Mouse (Mus musculus): ENCODE measurements around the gene Odf3b. TPM values are rescaled to one million over a fixed set of nuclear protein-coding genes. Genes with fewer than 3 reads are reported as not detected.

Odf3b gene
- total and polyA plus RNA-seq, 2 experiments from 2014 or later, result 5.0 to 9.9 TPM

DNA sequence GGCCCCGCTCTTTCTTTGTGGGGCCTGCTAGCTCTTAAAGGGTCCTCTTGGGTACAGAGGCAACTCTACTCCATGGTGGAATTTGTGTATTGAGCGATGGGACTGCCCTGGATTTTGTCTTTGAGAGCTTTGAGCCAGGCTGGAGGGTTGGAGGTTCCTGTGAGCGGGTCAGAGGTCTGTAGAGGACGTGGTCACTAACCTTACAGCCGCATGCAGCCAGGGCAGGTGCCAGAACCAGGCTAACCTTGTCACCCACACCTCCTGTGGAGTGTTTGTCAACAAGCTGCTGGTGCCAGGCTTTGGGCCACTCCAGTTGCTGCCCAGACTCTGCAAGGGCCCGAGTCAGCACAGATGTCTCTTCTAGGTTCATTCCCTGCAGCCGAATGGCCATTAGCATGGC, 3.0 kb downstream of the Odf3b start:
- 83% methylated on average over 7 of the region's 7 CpGs for WGBS
- Histone ChIP-seq H3K4me3 (ENCODE audit: low read depth, low read length) (no peak overlapping the region), H3K27ac (ENCODE audit: low read depth, low read length) (no peak overlapping the region), H3K4me1 (ENCODE audit: insufficient read depth) (peaks cover 7% of the 10 kb centered on the region; the same call in 1 of the 2 replicates), H3K9ac (no peak overlapping the region), H3K27me3 (ENCODE audit: insufficient read depth, low read length) (peaks cover 32% of the 10 kb centered on the region), H3K36me3 (ENCODE audit: insufficient read depth) (peaks cover 13% of the 10 kb centered on the region), H3K9me3 (ENCODE audit: low read length) (no peaks in the 10 kb centered on the region), H3K4me2 (ENCODE audit: low read depth) (no peak overlapping the region)
- ATAC-seq (no peak), DNase-seq (no peak)
- no peak for TF ChIP-seq CTCF (IDR thresholded peaks at IDR 0.05; ENCODE audit: low read depth)

DNA sequence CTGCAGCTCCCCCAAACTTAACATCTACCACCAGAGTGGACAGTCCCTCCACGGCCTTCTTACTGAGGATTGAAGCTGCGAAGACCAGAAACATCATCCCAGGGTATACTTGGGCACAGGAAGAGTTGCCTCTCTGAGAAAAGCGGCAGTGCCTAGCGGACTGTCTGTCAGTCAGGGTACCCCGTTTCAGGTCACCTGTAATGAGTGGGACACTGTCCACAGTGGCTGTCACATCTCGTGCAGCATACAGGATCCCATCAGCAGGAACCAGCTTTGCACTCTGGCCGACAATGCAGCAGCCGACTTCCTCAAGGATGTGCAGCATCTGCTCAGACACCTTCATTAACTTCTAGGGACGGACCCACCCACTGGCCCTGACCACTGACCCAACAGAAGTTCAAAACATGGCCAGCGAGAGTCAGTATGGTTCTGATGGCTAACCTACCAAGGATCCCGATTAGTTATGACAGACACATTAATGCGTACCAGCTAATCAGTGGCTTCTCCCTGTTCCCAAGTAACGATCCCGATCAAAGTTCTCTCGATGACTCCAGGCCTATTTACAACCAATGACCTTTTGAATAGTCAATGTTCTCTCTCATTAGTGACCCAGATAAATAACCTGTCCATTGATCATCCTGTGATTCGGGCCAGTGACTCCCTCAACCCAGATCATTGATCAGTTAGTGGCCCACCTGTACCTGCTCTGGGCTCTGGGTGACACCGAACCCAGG, 4.1 kb downstream of the Odf3b start:
- Histone ChIP-seq H3K4me2 (ENCODE audit: low read depth) (0 out of 2 replicates have a peak overlapping the region, but pooled peaks have one; percentile 78), H3K36me3 (ENCODE audit: insufficient read depth) (peaks cover 24% of the 10 kb centered on the region), H3K27me3 (ENCODE audit: insufficient read depth, low read length) (peaks cover 29% of the 10 kb centered on the region), H3K9ac (no peak overlapping the region), H3K9me3 (ENCODE audit: low read length) (no peaks in the 10 kb centered on the region), H3K4me1 (ENCODE audit: insufficient read depth) (peaks cover 7% of the 10 kb centered on the region; the same call in 1 of the 2 replicates), H3K27ac (ENCODE audit: low read depth, low read length) (no peak overlapping the region), H3K4me3 (ENCODE audit: low read depth, low read length) (no peak overlapping the region)
- DNase-seq (no peak), ATAC-seq (no peak)
- TF ChIP-seq CTCF (IDR thresholded peaks at IDR 0.05; ENCODE audit: low read depth), result no peak
- WGBS, result 94% methylated on average over 17 of the region's 17 CpGs

DNA sequence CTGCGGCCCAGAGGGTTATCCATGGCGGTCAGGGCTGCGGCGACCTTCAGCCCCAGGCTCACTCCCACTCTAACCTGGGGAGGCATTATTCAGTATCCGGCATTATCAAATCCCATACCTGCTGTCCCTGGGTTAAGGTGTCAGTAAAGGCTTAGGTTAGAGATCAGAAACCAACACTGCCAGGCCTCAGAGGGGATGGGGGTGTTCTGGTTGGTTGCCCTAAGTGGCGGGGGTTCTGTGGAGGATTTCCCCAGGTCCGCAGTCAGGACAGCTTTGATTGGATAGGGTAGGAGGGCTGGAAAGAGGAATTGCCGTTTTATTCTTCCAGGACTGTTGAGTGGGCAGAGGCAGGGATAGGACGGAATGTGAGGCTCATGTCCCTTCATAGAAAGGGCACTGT, 4.7 kb downstream of the Odf3b start:
- DNase-seq (no peak), ATAC-seq (no peak)
- H3K9ac ChIP-seq, result peak overlapping the region; percentile 92
- H3K4me3 ChIP-seq (ENCODE audit: low read depth, low read length), result peak overlapping the region; percentile 70
- peak overlapping the region; percentile 78 for H3K4me2 ChIP-seq (ENCODE audit: low read depth)
- no peaks in the 10 kb centered on the region for H3K9me3 ChIP-seq (ENCODE audit: low read length)
- peaks cover 7% of the 10 kb centered on the region; the same call in 1 of the 2 replicates for H3K4me1 ChIP-seq (ENCODE audit: insufficient read depth)
- TF ChIP-seq CTCF (IDR thresholded peaks at IDR 0.05; ENCODE audit: low read depth), result no peak
- 49% methylated on average over 9 of the region's 9 CpGs for WGBS
- H3K36me3 ChIP-seq (ENCODE audit: insufficient read depth), result peaks cover 30% of the 10 kb centered on the region
- peaks cover 27% of the 10 kb centered on the region for H3K27me3 ChIP-seq (ENCODE audit: insufficient read depth, low read length)
- H3K27ac ChIP-seq (ENCODE audit: low read depth, low read length), result peak overlapping the region; percentile 91

DNA sequence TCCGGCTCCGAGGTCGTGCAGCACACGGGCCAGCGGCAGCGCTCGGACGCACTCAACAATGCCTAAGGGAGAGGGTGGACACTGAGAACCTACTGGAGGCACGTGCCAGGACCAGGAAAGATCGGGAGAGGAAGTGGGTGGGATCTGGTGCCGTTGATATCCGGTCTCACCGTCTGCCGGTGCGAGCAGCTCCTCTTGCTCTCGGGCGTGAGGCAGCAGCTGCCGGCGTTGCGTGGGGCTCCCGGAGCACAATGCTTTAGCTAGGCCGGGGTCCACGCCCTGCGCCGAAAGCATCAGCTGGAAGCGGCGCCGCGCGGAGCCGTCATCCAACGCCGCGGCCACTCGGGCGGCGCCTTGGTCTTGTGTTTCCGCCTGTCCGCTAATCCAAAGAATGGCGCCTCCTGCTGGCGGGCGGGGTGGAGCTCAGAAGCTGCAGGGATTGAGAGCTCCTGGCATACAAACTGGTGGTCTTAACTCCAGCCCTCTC, 5.3 kb downstream of the Odf3b start, which contains the start of gene Sco2:
Sco2 (minus strand) TSS at position 85 of the 487 bp plus-strand sequence.
- peaks cover 7% of the 10 kb centered on the region; the same call in 1 of the 2 replicates for H3K4me1 ChIP-seq (ENCODE audit: insufficient read depth)
- peak within 1 kb of the TSS; percentile 78 for H3K4me2 ChIP-seq (ENCODE audit: low read depth)
- peak; percentile 94 for DNase-seq
- peak; percentile 91 for TF ChIP-seq CTCF (IDR thresholded peaks at IDR 0.05; ENCODE audit: low read depth)
- peak; percentile 88 for ATAC-seq
- H3K9me3 ChIP-seq (ENCODE audit: low read length), result no peaks in the 10 kb centered on the region
- peaks cover 26% of the 10 kb centered on the region for H3K27me3 ChIP-seq (ENCODE audit: insufficient read depth, low read length)
- H3K36me3 ChIP-seq (ENCODE audit: insufficient read depth), result peaks cover 35% of the 10 kb centered on the region
- H3K9ac ChIP-seq, result peak within 1 kb of the TSS; percentile 92
- H3K4me3 ChIP-seq (ENCODE audit: low read depth, low read length), result peak within 1 kb of the TSS; percentile 70
- WGBS, result under 1% methylated on average over 42 of the region's 42 CpGs
- peak within 1 kb of the TSS; percentile 91 for H3K27ac ChIP-seq (ENCODE audit: low read depth, low read length)

DNA sequence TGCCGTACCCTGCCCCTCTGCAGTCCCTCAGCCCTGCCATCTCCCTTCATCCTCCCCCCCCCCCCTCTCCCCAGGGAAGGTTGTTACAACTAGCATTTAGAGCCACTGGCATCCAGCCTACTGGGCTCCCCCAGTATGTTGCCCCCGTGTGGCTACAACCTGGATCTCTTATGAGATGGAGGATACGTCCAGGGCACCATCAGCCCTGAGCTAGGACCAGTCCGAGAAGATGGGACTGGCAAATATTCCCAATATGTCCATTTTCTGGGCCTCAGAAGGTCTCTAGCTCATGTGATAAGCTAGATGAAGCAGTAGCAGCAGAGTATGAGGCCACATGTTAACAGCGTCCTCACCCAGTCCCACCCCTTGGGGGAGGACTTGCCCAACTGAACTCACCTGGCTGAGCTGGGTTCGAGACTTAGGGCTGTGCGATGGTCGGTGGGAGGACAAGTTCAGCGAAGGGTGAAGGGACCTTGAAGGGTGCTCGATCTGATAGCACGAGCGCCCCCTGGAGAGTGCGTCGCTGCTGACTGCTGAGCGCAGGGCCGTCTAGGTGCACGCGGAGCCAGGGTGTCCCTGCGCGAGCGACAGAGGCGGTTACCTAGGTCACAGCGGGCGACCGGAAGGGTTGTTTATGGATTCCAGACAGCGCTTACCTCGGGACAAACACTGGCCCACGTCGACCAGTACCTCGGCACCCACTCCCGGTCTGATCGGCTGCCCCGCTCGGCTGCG, 5.9 kb downstream of the Odf3b start:
- H3K4me3 ChIP-seq (ENCODE audit: low read depth, low read length), result peak overlapping the region; percentile 70
- ATAC-seq (peak; percentile 92), DNase-seq (peak; percentile 88)
- peak; percentile 77 for TF ChIP-seq CTCF (IDR thresholded peaks at IDR 0.05; ENCODE audit: low read depth)
- 2% methylated on average over 35 of the region's 35 CpGs for WGBS
- peaks cover 41% of the 10 kb centered on the region for H3K36me3 ChIP-seq (ENCODE audit: insufficient read depth)
- peaks cover 22% of the 10 kb centered on the region for H3K27me3 ChIP-seq (ENCODE audit: insufficient read depth, low read length)
- H3K4me2 ChIP-seq (ENCODE audit: low read depth), result peak overlapping the region; percentile 78
- H3K27ac ChIP-seq (ENCODE audit: low read depth, low read length), result peak overlapping the region; percentile 91
- no peaks in the 10 kb centered on the region for H3K9me3 ChIP-seq (ENCODE audit: low read length)
- peaks cover 3% of the 10 kb centered on the region; the same call in 1 of the 2 replicates for H3K4me1 ChIP-seq (ENCODE audit: insufficient read depth)
- peak overlapping the region; percentile 92 for H3K9ac ChIP-seq

DNA sequence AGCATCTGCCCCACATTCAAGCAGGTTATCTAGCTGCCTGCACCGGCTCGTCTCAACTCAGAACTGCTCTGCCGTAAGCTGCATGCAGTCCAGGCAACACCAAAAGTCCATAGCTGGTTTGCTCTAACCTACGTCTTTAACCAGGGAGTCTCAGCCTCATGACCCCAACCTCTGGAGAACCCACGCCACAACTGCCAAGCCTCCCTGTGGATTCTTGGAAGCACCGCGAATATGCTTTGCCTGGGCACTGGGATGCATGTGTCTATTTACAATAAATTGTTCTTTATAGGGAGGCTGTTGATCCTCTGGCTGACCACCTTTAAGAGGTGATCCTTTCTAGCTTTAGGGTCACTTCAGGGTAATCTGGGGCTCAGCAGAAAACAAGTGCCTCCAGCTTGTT, 6.5 kb downstream of the Odf3b start:
- Histone ChIP-seq H3K4me1 (ENCODE audit: insufficient read depth) (peaks cover 3% of the 10 kb centered on the region; the same call in 1 of the 2 replicates), H3K9me3 (ENCODE audit: low read length) (no peaks in the 10 kb centered on the region), H3K4me2 (ENCODE audit: low read depth) (peak overlapping the region; percentile 78), H3K27me3 (ENCODE audit: insufficient read depth, low read length) (peaks cover 15% of the 10 kb centered on the region), H3K4me3 (ENCODE audit: low read depth, low read length) (no peak overlapping the region; the same call in 1 of the 2 replicates), H3K27ac (ENCODE audit: low read depth, low read length) (no peak overlapping the region), H3K9ac (peak overlapping the region; percentile 92; the same call in 1 of the 2 replicates), H3K36me3 (ENCODE audit: insufficient read depth) (peaks cover 48% of the 10 kb centered on the region)
- DNase-seq (no peak), ATAC-seq (no peak)
- TF ChIP-seq CTCF (IDR thresholded peaks at IDR 0.05; ENCODE audit: low read depth), result no peak
- 83% methylated on average over 7 of the region's 7 CpGs for WGBS

Data from forebrain, postnatal 0 days (tissue).